Mouse (Mus musculus) E14TG2a.4 (cell line): ENCODE measurements around the gene Sugct.

Experiments used
- H3K27me3 ChIP-seq: 2 replicates; pipeline ENCODE4 v1.6.1; 2014; ENCODE audit warnings: low read length, control low read depth; ENCODE audit not compliant: insufficient read depth
- H3K36me3 ChIP-seq: 2 replicates; pipeline ENCODE4 v1.6.1; 2014; ENCODE audit warnings: low read length, control low read depth; ENCODE audit not compliant: insufficient read depth
- H3K4me1 ChIP-seq: replicated peaks from 2 replicates; pipeline ENCODE4 v1.6.1; 2014; ENCODE audit warnings: low read depth, low read length, control low read depth
- H3K4me3 ChIP-seq: replicated peaks from 2 replicates; pipeline ENCODE4 v1.5.1; 2014; ENCODE audit warnings: mild to moderate bottlenecking, low read length
- H3K9me3 ChIP-seq: 2 replicates; pipeline ENCODE4 v1.6.1; 2014; ENCODE audit warnings: low read length, control low read depth
- CTCF ChIP-seq: conservative IDR thresholded peaks from 2 replicates; pipeline ENCODE4 v1.5.1; 2014; ENCODE audit warnings: low read length
- NANOG ChIP-seq: IDR thresholded peaks from 2 replicates; pipeline ENCODE4 v1.6.1; 2014; ENCODE audit warnings: borderline replicate concordance, low read length, mixed read lengths
- POU5F1 ChIP-seq: IDR thresholded peaks from 2 replicates; pipeline ENCODE4 v1.6.1; 2014; ENCODE audit warnings: low read length, borderline replicate concordance

Gene Sugct

GRCm38 (mm10) chr13:17700090-17700715, 4.8 kb upstream of the Sugct start:
- TF ChIP-seq POU5F1 (0 out of 2 replicates have a peak, but pooled peaks have one; percentile 32), CTCF (no peak), NANOG (peak; percentile 83)
- no peaks in the 10 kb centered on the region for H3K9me3 ChIP-seq
- no peaks in the 10 kb centered on the region for H3K27me3 ChIP-seq
- H3K4me3 ChIP-seq = peak overlapping the region; percentile 24; the same call in 1 of the 2 replicates
- peaks cover 34% of the 10 kb centered on the region for H3K36me3 ChIP-seq
- peaks cover 69% of the 10 kb centered on the region for H3K4me1 ChIP-seq

- peaks cover 53% of the 10 kb centered on the region for H3K4me1 ChIP-seq
- H3K36me3 ChIP-seq = peaks cover 13% of the 10 kb centered on the region
- no peaks in the 10 kb centered on the region for H3K27me3 ChIP-seq
- TF ChIP-seq NANOG = no peak
- H3K9me3 ChIP-seq = no peaks in the 10 kb centered on the region
- peak overlapping the region; percentile 94 for H3K4me3 ChIP-seq
Measured at GRCm38 (mm10) chr13:17695898-17696580, 686 bp upstream of the Sugct start.

- H3K9me3 ChIP-seq = no peaks in the 10 kb centered on the region
- peaks cover 12% of the 10 kb centered on the region for H3K36me3 ChIP-seq
- H3K4me3 ChIP-seq = peak overlapping the region; percentile 87
- peaks cover 37% of the 10 kb centered on the region for H3K4me1 ChIP-seq
- H3K27me3 ChIP-seq = no peaks in the 10 kb centered on the region
- TF ChIP-seq NANOG = no peak
Measured at GRCm38 (mm10) chr13:17694414-17694813, 939 bp downstream of the Sugct start.

GRCm38 (mm10) chr13:17693816-17694215, 1.5 kb downstream of the Sugct start:
- Histone ChIP-seq H3K9me3 (no peaks in the 10 kb centered on the region), H3K4me1 (peaks cover 31% of the 10 kb centered on the region), H3K36me3 (peaks cover 10% of the 10 kb centered on the region), H3K27me3 (no peaks in the 10 kb centered on the region), H3K4me3 (peak overlapping the region; percentile 87)
- TF ChIP-seq CTCF (no peak), NANOG (no peak), POU5F1 (no peak)

- Histone ChIP-seq H3K27me3 (no peaks in the 10 kb centered on the region), H3K36me3 (no peaks in the 10 kb centered on the region), H3K4me3 (no peak overlapping the region), H3K4me1 (peaks cover 9% of the 10 kb centered on the region), H3K9me3 (no peaks in the 10 kb centered on the region)
- TF ChIP-seq NANOG (no peak), POU5F1 (no peak), CTCF (no peak)
Measured at GRCm38 (mm10) chr13:17691436-17691835, 3.9 kb downstream of the Sugct start.

GRCm38 (mm10) chr13:17690686-17691085, 4.7 kb downstream of the Sugct start:
- TF ChIP-seq CTCF (no peak), POU5F1 (no peak), NANOG (no peak)
- Histone ChIP-seq H3K27me3 (no peaks in the 10 kb centered on the region), H3K36me3 (no peaks in the 10 kb centered on the region), H3K9me3 (no peaks in the 10 kb centered on the region), H3K4me1 (peaks cover 9% of the 10 kb centered on the region), H3K4me3 (no peak overlapping the region)

- Histone ChIP-seq H3K36me3 (no peaks in the 10 kb centered on the region), H3K9me3 (no peaks in the 10 kb centered on the region), H3K4me3 (no peak overlapping the region), H3K4me1 (peaks cover 9% of the 10 kb centered on the region), H3K27me3 (no peaks in the 10 kb centered on the region)
- TF ChIP-seq CTCF (no peak), NANOG (no peak), POU5F1 (no peak)
Measured at GRCm38 (mm10) chr13:17689461-17689860, 5.9 kb downstream of the Sugct start.

- no peak overlapping the region for H3K4me3 ChIP-seq
- no peaks in the 10 kb centered on the region for H3K4me1 ChIP-seq
- H3K36me3 ChIP-seq = no peaks in the 10 kb centered on the region
- no peaks in the 10 kb centered on the region for H3K9me3 ChIP-seq
- TF ChIP-seq CTCF = no peak
- TF ChIP-seq NANOG = no peak
- TF ChIP-seq POU5F1 = no peak
- peaks cover 5% of the 10 kb centered on the region; the same call in 1 of the 2 replicates for H3K27me3 ChIP-seq
Measured at GRCm38 (mm10) chr13:17671122-17671521, 24.2 kb downstream of the Sugct start.

- Histone ChIP-seq H3K4me1 (peaks cover 11% of the 10 kb centered on the region), H3K27me3 (peaks cover 5% of the 10 kb centered on the region; the same call in 1 of the 2 replicates), H3K4me3 (no peak overlapping the region), H3K36me3 (no peaks in the 10 kb centered on the region), H3K9me3 (no peaks in the 10 kb centered on the region)
- TF ChIP-seq POU5F1 = no peak
- TF ChIP-seq CTCF = no peak
Measured at GRCm38 (mm10) chr13:17667380-17667779, 28.0 kb downstream of the Sugct start.
